Mouse (Mus musculus) layer of hippocampus, adult 11-12 months (tissue): ENCODE results near the gene Galnt16.

Source experiments
- DNase-seq: peaks from one replicate; pipeline ENCODE4 v3.0.0; 2022; ENCODE audit warnings: low spot score

The Galnt16 gene

DNA sequence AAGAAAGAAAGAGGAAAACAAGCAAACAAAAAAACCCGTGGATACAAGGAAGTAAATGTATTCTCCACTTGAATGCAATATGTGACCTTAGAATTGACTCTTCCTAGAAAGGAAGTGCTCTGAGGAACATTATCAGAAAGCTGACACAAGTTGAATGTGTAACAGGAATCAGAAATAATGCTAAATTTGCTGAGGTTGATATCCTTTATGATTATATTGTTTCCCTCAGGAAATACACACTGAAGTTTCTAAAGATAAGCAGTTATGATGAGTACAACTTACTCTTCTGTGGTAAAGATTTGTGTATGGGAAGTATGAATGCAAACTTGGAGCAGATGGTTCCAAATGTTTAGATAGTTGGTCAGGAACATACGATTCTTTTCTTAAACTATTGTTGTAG is 150.3 kb downstream of the Galnt16 start:
- DNase-seq = no peak

DNA sequence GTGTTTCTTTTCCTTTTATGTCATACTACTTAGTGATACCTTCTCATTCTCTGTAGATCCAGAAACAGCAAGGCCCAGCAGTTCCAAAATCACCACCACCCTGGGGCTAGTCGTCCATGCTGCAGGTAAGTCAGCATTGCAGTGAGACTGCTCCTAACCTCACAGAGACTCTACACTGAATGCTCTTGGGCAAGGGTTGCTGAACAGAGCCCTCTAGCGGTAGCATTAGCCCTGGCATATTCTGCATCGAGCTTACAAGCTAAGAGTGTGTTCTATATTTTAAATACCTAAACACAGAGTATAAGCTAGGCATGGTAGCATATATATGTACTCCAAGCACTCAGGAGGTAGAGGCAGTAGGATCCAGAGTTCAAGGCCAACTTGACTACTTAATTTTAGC is 155.1 kb downstream of the Galnt16 start:
- DNase-seq = peak; percentile 69
